Mouse (Mus musculus) limb, embryonic 13.5 days (tissue): ENCODE results near the gene Nuak2. TPM values are rescaled to one million over a fixed set of nuclear protein-coding genes. Genes with fewer than 3 reads are reported as not detected.

Source experiments
- ATAC-seq: fragments of 200-750 bp; cut with Nextera tagmentation; 2 replicates; pipeline ENCODE4 v1.8.0; 2017; ENCODE audit warnings: low read depth, moderate number of reproducible peaks, moderate TSS enrichment; ENCODE audit not compliant: low FRiP score
- H3K27ac ChIP-seq: fragments of 300-500 bp; sonication (generic); 2 replicates; pipeline ENCODE4 v1.5.1; 2015; ENCODE audit warnings: inconsistent platforms, mild to moderate bottlenecking, moderate library complexity
- H3K27me3 ChIP-seq: fragments of 300-500 bp; sonication (generic); 2 replicates; pipeline ENCODE4 v1.6.1; 2015; ENCODE audit warnings: mild to moderate bottlenecking, inconsistent platforms
- H3K36me3 ChIP-seq: fragments of 300-500 bp; sonication (generic); 2 replicates; pipeline ENCODE4 v1.6.1; 2015; ENCODE audit warnings: inconsistent platforms, mild to moderate bottlenecking, moderate library complexity
- H3K4me1 ChIP-seq: fragments of 300-500 bp; sonication (generic); 2 replicates; pipeline ENCODE4 v1.6.1; 2015; ENCODE audit warnings: inconsistent platforms
- H3K4me2 ChIP-seq: fragments of 300-500 bp; sonication (generic); replicated peaks from 2 replicates; pipeline ENCODE4 v1.6.1; 2015; ENCODE audit warnings: inconsistent platforms, mild to moderate bottlenecking, moderate library complexity
- H3K4me3 ChIP-seq: fragments of 300-500 bp; sonication (generic); 2 replicates; pipeline ENCODE4 v1.5.1; 2015; ENCODE audit warnings: moderate library complexity, mild to moderate bottlenecking, inconsistent platforms
- H3K9ac ChIP-seq: fragments of 300-500 bp; sonication (generic); 2 replicates; pipeline ENCODE4 v1.6.1; 2015; ENCODE audit warnings: mild to moderate bottlenecking, inconsistent platforms
- H3K9me3 ChIP-seq: fragments of 300-500 bp; sonication (generic); 2 replicates; pipeline ENCODE4 v1.6.1; 2016; ENCODE audit warnings: inconsistent platforms
- WGBS: fragments of 180-500 bp; shearing (Covaris S2); methylation state at CpG from one replicate; pipeline ENCODE4 v1.1.7; 2015; 5-methylcytosine and 5-hydroxymethylcytosine counted together
- polyA plus RNA-seq: library from polyadenylated mRNA; unstranded; fragments of >200 nt; fragmentation: Nextera tagmentation; extraction: Ambion mirVana; gene quantifications from 2 replicates; pipeline ENCODE4 v1.2.1, GENCODE M21; 2015

Gene Nuak2
- polyA plus RNA-seq, 1 experiment from 2014 or later, result 1.2 TPM

DNA sequence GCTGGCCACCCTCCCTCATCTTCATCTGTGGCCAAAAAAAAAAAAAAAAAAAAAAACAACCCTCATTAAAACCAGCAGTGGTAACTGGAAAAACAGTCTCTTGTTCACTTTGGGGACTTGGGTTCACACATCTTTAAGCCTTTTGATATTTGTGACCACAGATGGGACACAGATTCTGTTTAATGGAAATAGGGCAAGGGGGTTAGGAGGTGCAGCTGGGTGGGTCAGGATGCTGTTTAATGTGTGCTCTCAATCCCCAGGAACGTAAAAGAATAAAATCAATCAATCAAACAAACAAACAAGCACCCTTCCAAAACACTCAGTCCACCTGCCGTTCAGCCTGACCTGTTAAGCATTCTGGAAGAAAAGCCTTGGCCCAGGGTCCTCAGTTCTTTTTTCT is 17.3 kb downstream of the Nuak2 start:
- Histone ChIP-seq H3K4me2 (no peak overlapping the region), H3K27ac (no peak overlapping the region; the same call in 1 of the 2 replicates), H3K36me3 (no peaks in the 10 kb centered on the region), H3K4me3 (no peak overlapping the region), H3K9ac (no peak overlapping the region), H3K9me3 (no peaks in the 10 kb centered on the region), H3K27me3 (no peaks in the 10 kb centered on the region), H3K4me1 (peaks cover 32% of the 10 kb centered on the region)
- 14% methylated on average over 2 of the region's 2 CpGs for WGBS
- no peak for ATAC-seq

DNA sequence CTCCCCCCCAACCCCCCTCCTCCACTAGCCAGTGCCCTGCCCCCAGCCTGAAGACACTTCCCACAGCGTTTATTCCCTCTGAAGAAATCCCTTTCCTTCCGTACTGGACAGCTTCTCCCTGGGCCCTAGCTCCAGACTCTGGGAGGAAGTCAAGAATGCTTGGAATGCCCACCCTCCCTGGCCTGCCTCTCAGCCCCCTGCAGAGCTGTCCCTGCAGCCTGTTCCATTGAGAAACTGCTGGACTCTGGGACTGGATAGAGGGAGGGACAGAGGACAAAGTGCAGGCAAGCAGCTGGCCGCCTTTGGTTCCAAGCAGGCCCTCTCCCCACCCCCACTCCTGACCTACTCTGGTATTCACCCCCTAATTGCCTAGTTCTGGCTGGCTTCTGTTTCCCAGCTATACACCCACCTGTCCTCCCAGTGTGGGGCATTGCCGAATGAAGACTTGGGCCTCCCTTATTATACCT is 17.8 kb downstream of the Nuak2 start:
- Histone ChIP-seq H3K9ac (no peak overlapping the region), H3K27me3 (no peaks in the 10 kb centered on the region), H3K4me1 (peaks cover 32% of the 10 kb centered on the region), H3K36me3 (no peaks in the 10 kb centered on the region), H3K9me3 (no peaks in the 10 kb centered on the region), H3K27ac (peak overlapping the region; percentile 74; the same call in 1 of the 2 replicates), H3K4me2 (no peak overlapping the region), H3K4me3 (no peak overlapping the region)
- ATAC-seq, result peak; percentile 88
- WGBS, result 9% methylated on average over 4 of the region's 4 CpGs

DNA sequence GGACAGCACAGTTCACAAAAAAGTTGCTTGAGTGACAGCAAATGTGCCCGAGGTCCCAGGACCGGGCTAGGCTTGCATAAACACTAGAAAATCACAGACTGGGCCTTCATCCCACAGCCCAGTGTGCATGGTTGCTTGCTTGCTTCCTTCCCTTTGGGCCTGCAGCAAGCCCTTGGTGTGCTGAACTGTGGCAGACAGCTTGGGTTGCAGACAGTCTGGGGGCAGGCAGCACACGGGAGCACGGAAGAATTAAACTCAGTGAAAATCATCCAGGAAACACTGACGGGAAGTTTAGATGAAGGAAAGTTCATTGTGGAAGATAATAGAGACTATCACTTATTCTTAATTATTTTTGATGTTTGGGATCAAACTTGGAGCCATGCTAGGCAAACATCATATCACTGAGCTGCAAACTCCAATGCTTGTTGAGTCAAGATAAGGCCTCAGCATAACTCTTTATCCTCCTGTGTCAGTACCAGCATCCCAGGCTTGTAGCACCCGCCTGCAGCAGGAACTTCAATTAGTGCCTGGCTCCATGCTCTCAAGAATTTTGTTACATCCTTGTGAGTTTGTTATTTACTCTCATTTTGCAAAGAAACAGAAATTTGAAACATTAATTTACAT is 18.4 kb downstream of the Nuak2 start:
- H3K4me1 ChIP-seq, result peaks cover 32% of the 10 kb centered on the region
- no peaks in the 10 kb centered on the region for H3K9me3 ChIP-seq
- H3K36me3 ChIP-seq, result no peaks in the 10 kb centered on the region
- H3K27me3 ChIP-seq, result no peaks in the 10 kb centered on the region
- no peak for ATAC-seq
- no peak overlapping the region for H3K4me3 ChIP-seq
- 31% methylated on average over 6 of the region's 6 CpGs for WGBS
- H3K27ac ChIP-seq, result peak overlapping the region; percentile 74
- H3K4me2 ChIP-seq, result no peak overlapping the region
- H3K9ac ChIP-seq, result no peak overlapping the region

DNA sequence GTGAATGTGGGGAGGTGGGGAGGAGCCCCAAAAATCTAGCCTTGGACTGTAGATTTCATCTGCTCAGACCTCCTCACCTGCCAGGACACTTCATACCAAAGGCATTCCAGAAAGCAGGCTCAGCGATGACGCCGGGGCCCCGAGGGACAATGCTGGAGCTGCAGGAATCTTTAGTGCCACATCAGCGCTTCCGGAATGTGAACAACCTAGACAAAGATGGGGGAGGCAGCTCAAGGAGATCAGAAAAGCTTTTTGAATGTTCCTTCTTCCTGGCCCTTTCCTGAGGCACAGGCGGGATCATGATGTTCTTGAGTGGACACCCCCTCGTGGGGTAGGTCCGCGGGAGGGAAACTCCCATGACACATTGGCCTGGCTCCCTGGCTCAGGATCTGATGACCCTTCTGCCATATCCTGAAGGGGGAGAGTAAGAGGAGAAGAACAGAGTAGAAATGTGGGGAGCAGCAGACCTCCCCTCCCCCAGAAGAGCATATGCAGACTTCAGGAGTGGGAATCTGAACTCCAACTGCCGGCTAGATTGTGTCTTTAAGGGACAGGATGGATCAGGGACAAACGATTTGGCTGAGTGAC is 19.5 kb downstream of the Nuak2 start:
- WGBS, result 68% methylated on average over 12 of the region's 12 CpGs
- no peaks in the 10 kb centered on the region for H3K9me3 ChIP-seq
- peaks cover 32% of the 10 kb centered on the region for H3K4me1 ChIP-seq
- no peak for ATAC-seq
- H3K27ac ChIP-seq, result no peak overlapping the region
- no peak overlapping the region for H3K4me3 ChIP-seq
- no peaks in the 10 kb centered on the region for H3K27me3 ChIP-seq
- no peak overlapping the region for H3K9ac ChIP-seq
- no peaks in the 10 kb centered on the region for H3K36me3 ChIP-seq
- no peak overlapping the region for H3K4me2 ChIP-seq

DNA sequence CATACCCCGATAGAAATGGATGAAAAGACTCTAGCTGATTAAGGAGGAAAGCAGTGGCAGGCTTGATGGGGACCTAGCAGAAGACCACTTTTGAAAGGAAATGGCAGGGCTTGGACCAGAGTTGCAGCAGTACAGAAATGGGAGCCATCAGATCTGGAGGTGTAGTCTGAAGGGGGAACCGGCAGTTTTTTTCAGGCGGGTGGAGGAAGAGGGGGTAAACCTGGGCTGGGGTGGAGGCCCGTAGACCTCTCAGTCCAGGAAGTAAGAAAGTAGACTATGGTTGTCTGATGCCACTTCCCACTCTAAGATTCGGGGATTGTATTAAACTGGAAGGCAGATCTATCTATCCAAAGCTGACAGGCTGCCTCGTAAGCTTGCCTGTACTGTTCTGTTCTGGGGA is 21.0 kb downstream of the Nuak2 start:
- peaks cover 32% of the 10 kb centered on the region for H3K4me1 ChIP-seq

DNA sequence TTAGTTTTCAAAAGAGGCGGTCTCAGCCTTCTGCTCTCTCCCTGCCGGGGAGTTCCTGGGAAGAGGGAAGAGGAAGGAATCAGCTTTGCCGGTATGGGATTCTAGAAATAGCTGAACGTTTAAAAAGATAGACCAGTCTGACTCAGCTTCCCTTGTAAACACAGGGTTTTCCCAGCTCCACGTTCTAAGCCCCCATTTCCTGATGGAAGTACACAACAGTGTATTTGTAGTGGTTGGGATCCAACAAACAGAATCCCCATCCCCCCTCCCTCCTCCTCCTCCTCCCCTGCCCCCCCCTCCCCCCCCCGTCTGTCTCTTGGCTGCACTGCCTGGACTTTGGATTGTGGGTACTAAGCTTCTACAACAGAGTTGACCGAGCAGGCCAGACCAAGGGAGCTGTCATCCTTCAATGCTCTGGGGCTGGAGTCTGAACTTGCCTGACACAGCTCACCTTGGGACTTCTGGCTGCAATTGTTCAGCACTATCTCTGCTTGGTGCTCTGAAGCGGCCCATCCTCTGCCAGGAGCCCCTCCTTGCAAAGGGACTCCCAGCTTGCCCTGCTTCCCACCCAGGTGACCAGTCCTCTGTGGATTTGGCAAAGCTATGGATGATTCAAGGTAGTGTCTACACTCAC is 22.2 kb downstream of the Nuak2 start:
- Histone ChIP-seq H3K9me3 (no peaks in the 10 kb centered on the region), H3K4me2 (no peak overlapping the region), H3K27ac (no peak overlapping the region), H3K4me1 (peaks cover 26% of the 10 kb centered on the region), H3K4me3 (no peak overlapping the region), H3K36me3 (no peaks in the 10 kb centered on the region), H3K27me3 (no peaks in the 10 kb centered on the region), H3K9ac (no peak overlapping the region)
- ATAC-seq, result no peak
- WGBS, result 38% methylated on average over 8 of the region's 8 CpGs

More for the DNA sequence above, 21.0 kb downstream of the Nuak2 start:
- Histone ChIP-seq H3K36me3 (no peaks in the 10 kb centered on the region), H3K4me3 (no peak overlapping the region), H3K4me2 (no peak overlapping the region), H3K9ac (no peak overlapping the region), H3K9me3 (no peaks in the 10 kb centered on the region), H3K27ac (no peak overlapping the region), H3K27me3 (no peaks in the 10 kb centered on the region)
- 77% methylated on average over 6 of the region's 6 CpGs for WGBS
- ATAC-seq, result no peak

DNA sequence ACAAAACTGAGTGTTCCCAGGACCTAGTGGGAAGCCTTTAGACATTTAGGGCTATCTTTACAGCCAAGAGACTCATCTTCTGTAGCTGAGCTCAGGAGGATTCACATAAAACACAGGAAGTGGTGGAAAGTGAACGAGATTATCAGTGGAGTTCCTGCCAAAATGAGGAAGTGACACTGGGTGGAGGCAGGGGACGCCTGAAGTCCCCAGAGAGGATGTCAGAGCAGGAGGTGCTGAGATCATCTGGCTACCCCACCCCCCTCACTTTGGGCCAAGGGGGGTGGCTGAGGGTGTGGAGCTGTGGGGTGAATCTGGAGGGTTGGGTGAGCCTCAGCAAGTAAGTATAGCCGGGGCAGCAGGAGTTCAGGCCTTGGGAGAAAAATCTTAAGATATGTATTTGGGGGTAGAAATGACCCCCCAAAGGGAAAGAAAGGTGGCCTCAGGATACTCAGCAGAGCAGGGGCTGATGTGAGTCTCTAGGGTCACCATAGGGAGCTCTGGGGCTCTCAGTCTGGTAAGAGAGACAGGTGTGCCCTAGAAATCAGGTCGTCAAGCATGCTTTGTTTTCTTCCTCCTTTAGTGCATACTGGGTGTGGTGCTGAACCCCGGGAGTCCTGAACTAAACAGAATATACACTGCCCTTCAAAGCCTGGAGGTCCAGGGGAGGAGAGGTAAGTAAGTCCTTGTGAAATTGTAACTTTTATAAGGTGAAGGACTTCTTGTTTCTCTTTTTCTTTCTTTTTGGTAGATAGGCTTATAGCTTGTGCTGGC is 26.0 kb downstream of the Nuak2 start:
- no peak overlapping the region for H3K4me3 ChIP-seq
- no peak overlapping the region for H3K27ac ChIP-seq
- no peaks in the 10 kb centered on the region for H3K4me1 ChIP-seq
- H3K9ac ChIP-seq, result no peak overlapping the region
- no peak overlapping the region for H3K4me2 ChIP-seq
- no peaks in the 10 kb centered on the region for H3K36me3 ChIP-seq
- no peaks in the 10 kb centered on the region for H3K9me3 ChIP-seq
- 36% methylated on average over 5 of the region's 5 CpGs for WGBS
- H3K27me3 ChIP-seq, result no peaks in the 10 kb centered on the region
- no peak for ATAC-seq

DNA sequence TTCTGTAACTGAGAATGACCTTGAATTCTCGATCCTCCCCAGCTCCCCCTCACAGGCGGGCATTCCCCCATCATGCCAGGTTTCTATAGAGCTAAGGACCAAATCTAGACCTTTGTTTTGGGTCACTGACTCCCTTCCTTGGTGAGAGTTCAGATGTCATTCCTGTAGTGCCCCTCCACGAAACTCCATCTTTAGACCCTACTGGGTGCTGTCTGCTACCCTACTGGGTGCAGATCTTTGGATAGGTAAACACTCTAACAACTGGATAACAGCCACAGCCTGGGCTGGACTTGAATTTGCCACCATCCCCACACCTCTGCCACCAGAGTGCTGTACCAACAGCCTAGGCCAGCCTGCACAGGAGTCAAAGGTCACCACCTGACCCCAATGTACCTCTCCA is 26.6 kb downstream of the Nuak2 start:
- ATAC-seq, result no peak
- H3K4me2 ChIP-seq, result no peak overlapping the region
- no peak overlapping the region for H3K27ac ChIP-seq
- H3K36me3 ChIP-seq, result no peaks in the 10 kb centered on the region
- no peaks in the 10 kb centered on the region for H3K4me1 ChIP-seq
- H3K4me3 ChIP-seq, result no peak overlapping the region
- no peaks in the 10 kb centered on the region for H3K27me3 ChIP-seq
- no peak overlapping the region for H3K9ac ChIP-seq
- no peaks in the 10 kb centered on the region for H3K9me3 ChIP-seq
- 78% methylated on average over 3 of the region's 3 CpGs for WGBS

DNA sequence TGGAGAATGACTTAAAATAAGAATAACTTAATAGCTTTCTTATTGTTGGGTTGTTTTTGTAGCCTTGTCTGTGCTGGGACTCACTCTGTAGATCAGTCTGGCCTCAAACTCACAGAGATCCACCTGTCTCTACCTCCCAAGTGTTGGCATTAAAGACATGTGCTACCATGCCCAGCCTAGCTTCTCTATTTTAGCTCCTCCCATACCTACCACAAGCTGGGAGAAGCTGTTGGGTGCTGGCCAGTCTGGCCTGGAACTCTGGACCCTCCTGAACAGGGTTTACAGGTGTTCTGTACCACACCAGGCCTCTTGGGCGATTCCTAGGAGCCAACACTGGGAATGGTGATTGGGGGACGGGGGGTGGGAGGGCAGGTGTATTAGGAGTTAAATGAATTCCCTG is 27.3 kb downstream of the Nuak2 start:
- H3K4me1 ChIP-seq, result no peaks in the 10 kb centered on the region
- no peaks in the 10 kb centered on the region for H3K36me3 ChIP-seq
- H3K27ac ChIP-seq, result no peak overlapping the region
- 86% methylated on average over 2 of the region's 2 CpGs for WGBS
- no peak overlapping the region for H3K9ac ChIP-seq
- no peaks in the 10 kb centered on the region for H3K9me3 ChIP-seq
- no peak overlapping the region for H3K4me3 ChIP-seq
- no peak overlapping the region for H3K4me2 ChIP-seq
- no peak for ATAC-seq
- no peaks in the 10 kb centered on the region for H3K27me3 ChIP-seq

DNA sequence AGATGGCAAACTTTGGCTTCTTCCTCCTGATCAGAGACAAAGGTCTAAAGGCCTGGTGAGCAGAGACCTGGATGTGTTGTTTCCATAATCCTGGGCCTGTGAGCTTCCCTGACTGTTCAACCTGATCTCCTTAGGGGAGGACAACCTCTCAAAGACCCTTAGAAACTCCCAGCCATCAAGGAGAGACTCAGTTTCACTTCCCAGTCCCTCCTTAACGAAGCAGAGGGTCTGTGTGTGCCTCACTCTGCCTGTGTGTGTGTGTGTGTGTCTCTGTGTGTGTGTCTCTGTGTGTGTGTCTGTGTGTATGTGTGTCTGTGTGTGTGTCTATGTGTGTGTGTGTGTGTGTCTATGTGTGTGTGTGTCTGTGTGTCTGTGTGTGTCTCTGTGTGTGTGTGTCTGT is 27.7 kb downstream of the Nuak2 start:
- no peak overlapping the region for H3K4me2 ChIP-seq
- no peak overlapping the region for H3K9ac ChIP-seq
- H3K27ac ChIP-seq, result no peak overlapping the region
- no peaks in the 10 kb centered on the region for H3K27me3 ChIP-seq
- no peak for ATAC-seq
- 87% methylated on average over 1 of the region's 1 CpGs for WGBS
- H3K4me3 ChIP-seq, result no peak overlapping the region
- H3K9me3 ChIP-seq, result no peaks in the 10 kb centered on the region
- H3K4me1 ChIP-seq, result no peaks in the 10 kb centered on the region
- H3K36me3 ChIP-seq, result no peaks in the 10 kb centered on the region

DNA sequence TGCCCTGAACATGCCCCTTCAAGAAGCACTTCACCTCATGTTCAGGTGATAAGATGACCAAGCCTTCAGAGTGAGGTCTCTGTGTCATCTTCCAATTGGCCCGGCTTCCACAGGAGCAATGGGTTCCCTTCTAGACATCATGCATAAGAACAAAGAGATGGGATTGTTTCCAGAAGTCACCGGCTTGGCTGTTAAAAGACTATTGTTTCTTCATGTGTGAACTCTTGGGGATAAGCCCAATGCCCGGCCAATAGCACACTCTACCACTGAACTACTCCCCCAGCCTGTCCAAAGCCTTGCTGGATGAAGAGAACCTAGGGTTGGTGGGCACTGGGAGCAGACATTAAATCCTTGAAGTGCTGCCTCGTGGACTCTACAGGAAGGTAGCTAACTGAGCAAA is 29.6 kb downstream of the Nuak2 start:
- Histone ChIP-seq H3K9me3 (no peaks in the 10 kb centered on the region), H3K27ac (no peak overlapping the region), H3K4me3 (no peak overlapping the region), H3K9ac (no peak overlapping the region), H3K4me1 (no peaks in the 10 kb centered on the region), H3K36me3 (no peaks in the 10 kb centered on the region), H3K4me2 (no peak overlapping the region), H3K27me3 (no peaks in the 10 kb centered on the region)
- ATAC-seq, result no peak
- WGBS, result 86% methylated on average over 4 of the region's 4 CpGs
